In the genomic region with DNA sequence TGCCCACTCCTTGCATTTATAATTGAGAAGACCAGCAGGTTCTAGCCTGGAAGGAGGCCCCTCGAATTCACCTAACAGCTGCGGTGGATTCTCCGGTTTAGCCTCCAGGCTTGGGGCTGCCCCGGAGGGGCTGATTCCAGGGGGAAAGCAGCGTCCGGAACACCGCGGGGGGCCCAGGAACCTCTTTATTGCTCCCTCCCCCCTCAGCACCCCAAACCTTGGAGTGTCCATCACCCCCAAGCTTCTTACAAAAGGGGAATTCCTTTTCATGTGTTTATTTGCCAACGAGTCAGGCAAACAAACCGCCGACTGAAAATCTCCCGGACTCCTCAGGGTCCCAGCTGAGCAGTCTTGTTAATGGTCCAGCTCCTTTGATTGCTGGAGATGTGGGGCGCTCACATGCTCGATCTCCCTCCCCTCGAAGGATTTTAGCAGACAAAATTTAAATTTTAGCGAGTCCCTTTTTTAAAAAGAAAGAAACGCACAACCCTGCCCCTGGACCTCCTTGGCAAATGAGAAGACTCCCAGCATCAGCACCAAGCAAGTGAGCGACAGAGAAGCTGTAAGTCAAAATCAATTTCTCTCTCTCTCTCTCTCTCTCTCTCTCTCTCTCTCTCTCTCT, we compare ENCODE assay signal across 8 mouse cellular contexts.
DNase-seq lines count a peak whose midpoint lies in the region; ATAC-seq and TF ChIP-seq lines count a peak whose summit lies in the region.
"Had no signal": no experiment of that assay in that cellular context is flagged by ENCODE, and none has a peak within 500 bp of the region (broad histone marks: within the 10 kb centered on the region; RNA-seq: fewer than 3 reads in every experiment).

No protein-coding gene starts in this region.

- 0 out of 2 replicates have a peak, but pooled peaks have one; percentile 41 for ATAC-seq in forebrain, embryonic 12.5 days (ENCODE audit: low FRiP score)
- no peak for ATAC-seq in limb, embryonic 13.5 days (ENCODE audit: low FRiP score, low read depth)
- no peak for ATAC-seq in stomach, embryonic 15.5 days (ENCODE audit: insufficient read depth, low FRiP score, low read depth)

- no peaks in the 10 kb centered on the region for H3K36me3 ChIP-seq in forebrain, embryonic 12.5 days (replicated peaks)
- no peaks in the 10 kb centered on the region for H3K36me3 ChIP-seq in limb, embryonic 13.5 days
- H3K36me3 ChIP-seq in stomach, embryonic 15.5 days: no peaks in the 10 kb centered on the region

- peaks cover 60% of the 10 kb centered on the region for H3K27me3 ChIP-seq in forebrain, embryonic 12.5 days
- peaks cover 57% of the 10 kb centered on the region for H3K27me3 ChIP-seq in limb, embryonic 13.5 days
- peaks cover 17% of the 10 kb centered on the region; the same call in 1 of the 2 replicates for H3K27me3 ChIP-seq in stomach, embryonic 15.5 days (replicated peaks)

- under 1% methylated on average over 18 of the region's 18 CpGs for WGBS in forebrain, embryonic 12.5 days
- 0% methylated on average over 18 of the region's 18 CpGs for WGBS in limb, embryonic 13.5 days
- under 1% methylated on average over 18 of the region's 18 CpGs for whole genome bisulfite sequencing in stomach, embryonic 15.5 days

- no peak for DNase-seq in left cerebral cortex, adult 2 months (ENCODE audit: extremely low spot score in 1 of 2, low spot score in 2 of 2)
- DNase-seq in left cerebral cortex, postnatal 36 days (ENCODE audit: low spot score in 2 of 2): no peak
- DNase-seq in spleen, postnatal 36 days (ENCODE audit: low spot score in 2 of 2): no peak
- no peak for DNase-seq in ovary, postnatal 36 days (ENCODE audit: low spot score)

- H3K4me3 ChIP-seq in left cerebral cortex, adult 2 months: peak overlapping the region; percentile 41
- peak overlapping the region; percentile 39 for H3K4me3 ChIP-seq in forebrain, embryonic 12.5 days (replicated peaks)
- peak overlapping the region; percentile 34 for H3K4me3 ChIP-seq in limb, embryonic 13.5 days
- 0 out of 2 replicates have a peak overlapping the region, but pooled peaks have one; percentile 19 for H3K4me3 ChIP-seq in stomach, embryonic 15.5 days (replicated peaks)
- H3K4me3 ChIP-seq: megakaryocyte, embryonic 14.5 days had no signal

- H3K4me1 ChIP-seq in forebrain, embryonic 12.5 days: peaks cover 7% of the 10 kb centered on the region; the same call in 1 of the 2 replicates
- peaks cover 8% of the 10 kb centered on the region for H3K4me1 ChIP-seq in limb, embryonic 13.5 days
- no peaks in the 10 kb centered on the region for H3K4me1 ChIP-seq in stomach, embryonic 15.5 days
- H3K4me1 ChIP-seq: megakaryocyte, embryonic 14.5 days had no signal

- peak overlapping the region; percentile 51; the same call in 1 of the 2 replicates for H3K27ac ChIP-seq in left cerebral cortex, adult 2 months
- H3K27ac ChIP-seq in forebrain, embryonic 12.5 days: no peak overlapping the region
- no peak overlapping the region for H3K27ac ChIP-seq in limb, embryonic 13.5 days
- no peak overlapping the region for H3K27ac ChIP-seq in stomach, embryonic 15.5 days

- no peak for TF ChIP-seq CTCF in left cerebral cortex, adult 2 months (IDR thresholded peaks at IDR 0.05)

- peak overlapping the region; percentile 45 for H3K9ac ChIP-seq in forebrain, embryonic 12.5 days
- peak overlapping the region; percentile 54; the same call in 1 of the 2 replicates for H3K9ac ChIP-seq in limb, embryonic 13.5 days
- H3K9ac ChIP-seq in stomach, embryonic 15.5 days: no peak overlapping the region

- H3K9me3 ChIP-seq in forebrain, embryonic 12.5 days: no peaks in the 10 kb centered on the region
- H3K9me3 ChIP-seq in limb, embryonic 13.5 days: no peaks in the 10 kb centered on the region
- H3K9me3 ChIP-seq in stomach, embryonic 15.5 days: no peaks in the 10 kb centered on the region
- H3K9me3 ChIP-seq: megakaryocyte, embryonic 14.5 days had no signal

- intact Hi-C loops in left cerebral cortex, adult 2 months (cut with DNase I): loop anchor here (5.0 to 10.0 kb wide), 3 partner anchors 91 to 966 kb away; no protein-coding TSS in a partner anchor
- intact Hi-C loops in left cerebral cortex, postnatal 36 days (cut with DNase I): no loop called here

- H3K4me2 ChIP-seq in forebrain, embryonic 12.5 days: peak overlapping the region; percentile 70
- H3K4me2 ChIP-seq in limb, embryonic 13.5 days (replicated peaks): peak overlapping the region; percentile 69
- H3K4me2 ChIP-seq in stomach, embryonic 15.5 days: peak overlapping the region; percentile 41; the same call in 1 of the 2 replicates
